Mouse (Mus musculus): ENCODE measurements around the gene Pclo. TPM values are rescaled to one million over a fixed set of nuclear protein-coding genes. Genes with fewer than 3 reads are reported as not detected.
A peak's percentile ranks its signal among the peaks of the same experiment; 100 is the strongest.
"Not testable (repeated sequence)": the region's sequence is repeated elsewhere in the genome, so short reads cannot be mapped to it uniquely, and the experiment has no call there.

The Pclo gene
- total RNA-seq (2014; rRNA removed) = 34.5 and 38.8 TPM in 2 replicates
- polyA plus RNA-seq (2015; fragmentation: Nextera tagmentation; extraction: Ambion mirVana) = 3.7 and 8.8 TPM in 2 replicates

- H3K9ac ChIP-seq = peak within 1 kb of the TSS; percentile 94
- ATAC-seq (peak; percentile 97), DNase-seq (peak; percentile 95)
- H3K4me1 ChIP-seq (ENCODE audit: insufficient read depth) = peaks cover 6% of the 10 kb centered on the region; the same call in 1 of the 2 replicates
- no peaks in the 10 kb centered on the region for H3K36me3 ChIP-seq (ENCODE audit: insufficient read depth)
- H3K9me3 ChIP-seq (ENCODE audit: low read length) = no peaks in the 10 kb centered on the region
- under 1% methylated on average over 84 of the region's 89 CpGs for WGBS
- H3K4me2 ChIP-seq (ENCODE audit: low read depth) = peak within 1 kb of the TSS; percentile 57
- peak within 1 kb of the TSS; percentile 98 for H3K27ac ChIP-seq (ENCODE audit: low read depth, low read length)
- H3K27me3 ChIP-seq (ENCODE audit: insufficient read depth, low read length) = no peaks in the 10 kb centered on the region
- TF ChIP-seq CTCF (IDR thresholded peaks at IDR 0.05; ENCODE audit: low read depth) = no peak
- peak within 1 kb of the TSS; percentile 92 for H3K4me3 ChIP-seq (ENCODE audit: low read depth, low read length)
Observed at GRCm38 (mm10) chr5:14514631-14515523, at the start of gene Pclo. Gene Pclo, plus strand, starts transcription at chr5:14514918.

DNA sequence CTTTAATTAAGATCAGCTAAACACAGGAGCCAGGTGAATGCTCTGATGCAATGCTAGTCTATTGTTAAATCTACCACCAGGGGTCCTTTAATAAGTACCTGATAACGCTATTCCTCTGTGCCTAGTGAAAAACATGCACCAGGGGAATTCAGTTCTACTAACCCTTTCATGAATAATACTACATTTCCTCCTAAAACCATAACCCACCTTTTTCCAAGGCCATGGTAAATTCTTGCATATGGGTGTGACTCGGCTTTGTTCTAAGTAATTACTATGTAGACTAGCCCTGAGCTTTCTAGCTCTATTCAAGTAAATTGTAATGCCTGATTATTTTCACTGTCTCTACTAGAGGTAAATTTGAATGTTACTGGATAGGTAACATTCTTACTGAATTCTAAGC is 20.3 kb upstream of the Pclo start:
- H3K9ac ChIP-seq; H3K36me3 ChIP-seq (ENCODE audit: insufficient read depth); H3K27ac ChIP-seq (ENCODE audit: low read depth, low read length); DNase-seq; H3K27me3 ChIP-seq (ENCODE audit: insufficient read depth, low read length); H3K4me2 ChIP-seq (ENCODE audit: low read depth); H3K4me1 ChIP-seq (ENCODE audit: insufficient read depth); ATAC-seq; H3K4me3 ChIP-seq (ENCODE audit: low read depth, low read length); H3K9me3 ChIP-seq (ENCODE audit: low read length): not testable (repeated sequence)
- WGBS = 57% methylated on average over 2 of the region's 2 CpGs

- WGBS = 63% methylated on average over 1 of the region's 1 CpGs
- TF ChIP-seq CTCF (IDR thresholded peaks at IDR 0.05; ENCODE audit: low read depth) = no peak
- DNase-seq = no peak
- Histone ChIP-seq H3K4me2 (ENCODE audit: low read depth) (no peak overlapping the region), H3K27ac (ENCODE audit: low read depth, low read length) (no peak overlapping the region), H3K9ac (no peak overlapping the region), H3K27me3 (ENCODE audit: insufficient read depth, low read length) (no peaks in the 10 kb centered on the region), H3K4me1 (ENCODE audit: insufficient read depth) (no peaks in the 10 kb centered on the region), H3K36me3 (ENCODE audit: insufficient read depth) (no peaks in the 10 kb centered on the region), H3K4me3 (ENCODE audit: low read depth, low read length) (no peak overlapping the region), H3K9me3 (ENCODE audit: low read length) (no peaks in the 10 kb centered on the region)
- ATAC-seq = no peak
Observed at GRCm38 (mm10) chr5:14508522-14508921, 6.2 kb upstream of the Pclo start.

- Histone ChIP-seq H3K4me1 (ENCODE audit: insufficient read depth) (no peaks in the 10 kb centered on the region), H3K9me3 (ENCODE audit: low read length) (no peaks in the 10 kb centered on the region), H3K27ac (ENCODE audit: low read depth, low read length) (no peak overlapping the region), H3K4me2 (ENCODE audit: low read depth) (no peak overlapping the region), H3K36me3 (ENCODE audit: insufficient read depth) (no peaks in the 10 kb centered on the region), H3K9ac (no peak overlapping the region), H3K4me3 (ENCODE audit: low read depth, low read length) (no peak overlapping the region), H3K27me3 (ENCODE audit: insufficient read depth, low read length) (no peaks in the 10 kb centered on the region)
- DNase-seq (no peak), ATAC-seq (no peak)
- 85% methylated on average over 1 of the region's 1 CpGs for WGBS
- no peak for TF ChIP-seq CTCF (IDR thresholded peaks at IDR 0.05; ENCODE audit: low read depth)
Observed at GRCm38 (mm10) chr5:14509621-14510020, 5.1 kb upstream of the Pclo start.

GRCm38 (mm10) chr5:14518131-14518832 is 3.6 kb downstream of the Pclo start:
- TF ChIP-seq CTCF (IDR thresholded peaks at IDR 0.05; ENCODE audit: low read depth) = no peak
- Histone ChIP-seq H3K27ac (ENCODE audit: low read depth, low read length) (no peak overlapping the region), H3K4me2 (ENCODE audit: low read depth) (no peak overlapping the region), H3K4me1 (ENCODE audit: insufficient read depth) (peaks cover 6% of the 10 kb centered on the region; the same call in 1 of the 2 replicates), H3K9ac (no peak overlapping the region), H3K9me3 (ENCODE audit: low read length) (no peaks in the 10 kb centered on the region), H3K36me3 (ENCODE audit: insufficient read depth) (peaks cover 14% of the 10 kb centered on the region), H3K4me3 (ENCODE audit: low read depth, low read length) (no peak overlapping the region), H3K27me3 (ENCODE audit: insufficient read depth, low read length) (no peaks in the 10 kb centered on the region)
- DNase-seq (no peak), ATAC-seq (no peak)
- 73% methylated on average over 4 of the region's 4 CpGs for whole genome bisulfite sequencing

DNA sequence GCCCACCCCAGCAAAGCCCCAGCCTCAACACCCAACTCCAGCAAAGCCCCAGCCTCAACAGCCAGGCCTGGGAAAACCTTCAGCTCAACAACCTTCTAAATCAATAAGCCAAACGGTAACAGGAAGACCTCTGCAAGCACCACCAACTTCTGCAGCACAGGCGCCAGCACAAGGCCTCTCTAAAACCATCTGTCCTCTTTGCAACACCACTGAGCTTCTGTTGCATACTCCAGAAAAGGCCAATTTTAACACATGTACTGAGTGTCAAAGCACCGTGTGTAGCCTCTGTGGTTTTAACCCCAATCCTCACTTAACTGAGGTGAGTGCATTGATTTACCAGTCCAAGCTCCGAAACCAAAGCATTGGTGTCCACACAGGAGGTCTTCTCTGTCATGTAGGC is 7.3 kb downstream of the Pclo start:
- no peaks in the 10 kb centered on the region for H3K27me3 ChIP-seq (ENCODE audit: insufficient read depth, low read length)
- ATAC-seq = no peak
- H3K36me3 ChIP-seq (ENCODE audit: insufficient read depth) = peaks cover 14% of the 10 kb centered on the region
- H3K4me3 ChIP-seq (ENCODE audit: low read depth, low read length) = no peak overlapping the region
- H3K27ac ChIP-seq (ENCODE audit: low read depth, low read length) = no peak overlapping the region
- 91% methylated on average over 4 of the region's 4 CpGs for WGBS
- H3K4me1 ChIP-seq (ENCODE audit: insufficient read depth) = 0 out of 2 replicates have a peak, but pooled peaks cover 2% of the 10 kb centered on the region
- no peak overlapping the region for H3K9ac ChIP-seq
- H3K9me3 ChIP-seq (ENCODE audit: low read length) = no peaks in the 10 kb centered on the region
- TF ChIP-seq CTCF (IDR thresholded peaks at IDR 0.05; ENCODE audit: low read depth) = no peak
- DNase-seq = no peak
- H3K4me2 ChIP-seq (ENCODE audit: low read depth) = no peak overlapping the region

GRCm38 (mm10) chr5:14526038-14526437 is 11.3 kb downstream of the Pclo start:
- Histone ChIP-seq H3K36me3 (ENCODE audit: insufficient read depth) (peaks cover 12% of the 10 kb centered on the region), H3K4me3 (ENCODE audit: low read depth, low read length) (no peak overlapping the region)
- no peak for DNase-seq

More at GRCm38 (mm10) chr5:14526038-14526437, 11.3 kb downstream of the Pclo start:
- ATAC-seq = no peak
- H3K9me3 ChIP-seq (ENCODE audit: low read length) = no peaks in the 10 kb centered on the region
- H3K27ac ChIP-seq (ENCODE audit: low read depth, low read length) = no peak overlapping the region
- H3K27me3 ChIP-seq (ENCODE audit: insufficient read depth, low read length) = no peaks in the 10 kb centered on the region
- no peaks in the 10 kb centered on the region for H3K4me1 ChIP-seq (ENCODE audit: insufficient read depth)
- H3K9ac ChIP-seq = no peak overlapping the region
- TF ChIP-seq CTCF (IDR thresholded peaks at IDR 0.05; ENCODE audit: low read depth) = no peak
- H3K4me2 ChIP-seq (ENCODE audit: low read depth) = no peak overlapping the region
